In the genomic region with DNA sequence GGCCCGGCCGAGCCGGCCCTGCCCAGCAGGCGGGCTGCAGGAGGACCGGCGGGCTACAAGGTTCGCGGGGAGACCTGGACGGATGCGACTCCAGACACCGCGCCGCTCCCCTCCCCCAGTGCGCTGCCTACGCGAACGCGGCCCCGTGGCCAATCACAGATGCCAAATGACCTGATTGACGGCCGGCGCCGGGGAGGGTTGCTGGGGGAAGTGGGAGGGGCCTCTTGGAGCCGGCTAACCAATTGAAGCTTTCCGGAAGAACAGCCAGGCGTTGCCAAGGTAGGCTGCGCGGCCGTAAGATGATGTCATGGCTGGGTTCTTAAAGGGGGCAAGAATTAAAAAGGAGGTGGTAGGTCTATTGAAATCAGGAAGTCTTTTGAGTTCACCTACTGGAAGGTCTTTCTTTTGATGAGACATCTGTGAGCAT, we compare ENCODE assay signal across 7 mouse cellular contexts. TPM values are rescaled to one million over a fixed set of nuclear protein-coding genes. Genes with fewer than 3 reads are reported as not detected.
DNase-seq lines count a peak whose midpoint lies in the region; ATAC-seq and TF ChIP-seq lines count a peak whose summit lies in the region.

A gene (plus strand): TSS at position 296 of the 427 bp plus-strand sequence.

- H3K27ac ChIP-seq in embryonic facial prominence, embryonic 10.5 days (replicated peaks): peak within 1 kb of the TSS; percentile 94
- H3K27ac ChIP-seq in intestine, postnatal 0 days (ENCODE audit: low read depth, low read length): peak within 1 kb of the TSS; percentile 86
- peak within 1 kb of the TSS; percentile 77 for H3K27ac ChIP-seq in midbrain, embryonic 12.5 days (replicated peaks)
- H3K27ac ChIP-seq in small intestine, adult 2 months (ENCODE audit: insufficient read depth, low read depth, low read length): peak within 1 kb of the TSS; percentile 52

- intact Hi-C loops in left cerebral cortex, postnatal 4 days (cut with DNase I): no loop called here

- peak within 1 kb of the TSS; percentile 88 for H3K4me3 ChIP-seq in embryonic facial prominence, embryonic 10.5 days
- H3K4me3 ChIP-seq in intestine, postnatal 0 days (ENCODE audit: low read depth, low read length): peak within 1 kb of the TSS; percentile 99
- H3K4me3 ChIP-seq in midbrain, embryonic 12.5 days: peak within 1 kb of the TSS; percentile 81
- peak within 1 kb of the TSS; percentile 95 for H3K4me3 ChIP-seq in small intestine, adult 2 months (ENCODE audit: low read depth, low read length)

- TF ChIP-seq CTCF in intestine, postnatal 0 days (IDR thresholded peaks at IDR 0.05; ENCODE audit: low read depth): no peak
- no peak for TF ChIP-seq CTCF in small intestine, adult 2 months (IDR thresholded peaks at IDR 0.05; ENCODE audit: extremely low read depth, insufficient read length, insufficient replicate concordance, low read depth, low read length)

- H3K27me3 ChIP-seq in embryonic facial prominence, embryonic 10.5 days (replicated peaks; ENCODE audit: low read depth, poor library complexity, severe bottlenecking): no peaks in the 10 kb centered on the region
- no peaks in the 10 kb centered on the region for H3K27me3 ChIP-seq in intestine, postnatal 0 days (replicated peaks; ENCODE audit: control insufficient read depth, insufficient read depth, low read length)
- H3K27me3 ChIP-seq in midbrain, embryonic 12.5 days: 0 out of 2 replicates have a peak, but pooled peaks cover 3% of the 10 kb centered on the region
- no peaks in the 10 kb centered on the region for H3K27me3 ChIP-seq in small intestine, adult 2 months (ENCODE audit: control insufficient read depth, insufficient read depth, low read length)

- peak within 1 kb of the TSS; percentile 87 for H3K9ac ChIP-seq in intestine, postnatal 0 days (ENCODE audit: low read depth, low read length)
- peak within 1 kb of the TSS; percentile 89 for H3K9ac ChIP-seq in midbrain, embryonic 12.5 days (replicated peaks)

- H3K4me2 ChIP-seq in intestine, postnatal 0 days (replicated peaks; ENCODE audit: low read depth): peak within 1 kb of the TSS; percentile 88
- peak within 1 kb of the TSS; percentile 81 for H3K4me2 ChIP-seq in midbrain, embryonic 12.5 days (replicated peaks)

- peaks cover 33% of the 10 kb centered on the region for H3K36me3 ChIP-seq in embryonic facial prominence, embryonic 10.5 days (replicated peaks)
- peaks cover 26% of the 10 kb centered on the region for H3K36me3 ChIP-seq in intestine, postnatal 0 days (ENCODE audit: control insufficient read depth, insufficient read depth)
- peaks cover 25% of the 10 kb centered on the region for H3K36me3 ChIP-seq in midbrain, embryonic 12.5 days
- H3K36me3 ChIP-seq in small intestine, adult 2 months (ENCODE audit: control insufficient read depth, insufficient read depth, low read length): peaks cover 14% of the 10 kb centered on the region

- WGBS in embryonic facial prominence, embryonic 10.5 days: 0% methylated on average over 29 of the region's 29 CpGs
- under 1% methylated on average over 27 of the region's 29 CpGs for WGBS in intestine, postnatal 0 days
- WGBS in midbrain, embryonic 12.5 days: under 1% methylated on average over 27 of the region's 29 CpGs
- WGBS in small intestine, adult 2 months: under 1% methylated on average over 29 of the region's 29 CpGs

- ATAC-seq in intestine, postnatal 0 days: peak; percentile 97
- ATAC-seq in midbrain, embryonic 12.5 days (ENCODE audit: low FRiP score, low read depth): peak; percentile 98

- TF ChIP-seq POLR2A in small intestine, adult 2 months (IDR thresholded peaks at IDR 0.05; ENCODE audit: low read depth, low read length): peak; percentile 61

- peaks cover 17% of the 10 kb centered on the region for H3K4me1 ChIP-seq in embryonic facial prominence, embryonic 10.5 days
- peaks cover 7% of the 10 kb centered on the region for H3K4me1 ChIP-seq in intestine, postnatal 0 days (replicated peaks; ENCODE audit: control insufficient read depth, insufficient read depth, low read length)
- H3K4me1 ChIP-seq in midbrain, embryonic 12.5 days: peaks cover 18% of the 10 kb centered on the region
- H3K4me1 ChIP-seq in small intestine, adult 2 months (ENCODE audit: control insufficient read depth, insufficient read depth, insufficient read length, low read length): peaks cover 8% of the 10 kb centered on the region; the same call in 1 of the 2 replicates

- peak; percentile 98 for DNase-seq in adrenal gland, postnatal 10 days
- peak; percentile 99 for DNase-seq in embryonic facial prominence, embryonic 10.5 days (ENCODE audit: low spot score)
- peak; percentile 71 for DNase-seq in gonadal fat pad, adult 2 months (ENCODE audit: low read depth)
- peak; percentile 99 for DNase-seq in left cerebral cortex, postnatal 4 days

- no peaks in the 10 kb centered on the region for H3K9me3 ChIP-seq in embryonic facial prominence, embryonic 10.5 days
- H3K9me3 ChIP-seq in intestine, postnatal 0 days (ENCODE audit: control insufficient read depth): no peaks in the 10 kb centered on the region
- H3K9me3 ChIP-seq in midbrain, embryonic 12.5 days: no peaks in the 10 kb centered on the region

RNA-seq across cellular contexts. Expression of the gene that starts here (rescaled TPM):
- not detected for total RNA-seq in adrenal gland, postnatal 10 days (2021)
- not detected in 2 replicates for polyA plus RNA-seq in embryonic facial prominence, embryonic 10.5 days (2016; fragmentation: Nextera tagmentation; extraction: Ambion mirVana)
- polyA plus RNA-seq in gonadal fat pad, adult 2 months (2012; rRNA removed): 0.11 TPM in 1 of 2 replicates, not detected in the other
- not detected in 2 replicates for polyA plus RNA-seq in intestine, postnatal 0 days (2015; fragmentation: Nextera tagmentation; extraction: Ambion mirVana)
- total RNA-seq in left cerebral cortex, postnatal 4 days (2021): 1 to 10 TPM in 1 of 2 experiments, under 1 TPM in 1; 0.72 to 1.3 TPM
- 0.27 TPM in 2 replicates for polyA plus RNA-seq in midbrain, embryonic 12.5 days (2016; fragmentation: Nextera tagmentation; extraction: Ambion mirVana)
- not detected in 2 replicates for polyA plus RNA-seq in small intestine, adult 2 months (2012; rRNA removed)

Comparison
In these comparisons a context has a peak if more than half of its experiments do, and no peak if none do; other contexts are left out.
1. Peak in every context shown above with its lines: DNase-seq, ATAC-seq, H3K4me3 ChIP-seq and H3K27ac ChIP-seq.
2. Peak in DNase-seq in adrenal gland, postnatal 10 days; RNA of the gene not detected or under 1 TPM.
3. Peak in DNase-seq, H3K4me3 ChIP-seq and H3K27ac ChIP-seq in embryonic facial prominence, embryonic 10.5 days; RNA of the gene not detected or under 1 TPM.
4. Peak in DNase-seq in gonadal fat pad, adult 2 months; RNA of the gene not detected or under 1 TPM.
5. Peak in ATAC-seq, H3K4me3 ChIP-seq, H3K27ac ChIP-seq, H3K9ac ChIP-seq and H3K4me2 ChIP-seq in intestine, postnatal 0 days; RNA of the gene not detected or under 1 TPM.
6. Peak in ATAC-seq, H3K4me3 ChIP-seq, H3K27ac ChIP-seq, H3K9ac ChIP-seq and H3K4me2 ChIP-seq in midbrain, embryonic 12.5 days; RNA of the gene not detected or under 1 TPM.